In genomic region chr2:13855510-13855909, GRCm38 (mm10) we compare ENCODE assay signal across 9 mouse cellular contexts.
DNase-seq lines count a peak whose midpoint lies in the region; ATAC-seq and TF ChIP-seq lines count a peak whose summit lies in the region.
"Had no signal": no experiment of that assay in that cellular context is flagged by ENCODE, and none has a peak within 500 bp of the region (broad histone marks: within the 10 kb centered on the region; RNA-seq: fewer than 3 reads in every experiment).

No protein-coding gene starts in this region.

- no peaks in the 10 kb centered on the region for H3K9me3 ChIP-seq in intestine, postnatal 0 days (ENCODE audit: control insufficient read depth)
- H3K9me3 ChIP-seq in intestine, embryonic 15.5 days, result no peaks in the 10 kb centered on the region
- H3K9me3 ChIP-seq in heart, embryonic 10.5 days, result no peaks in the 10 kb centered on the region
- H3K9me3 ChIP-seq: liver, embryonic 13.5 days had no signal

- no peak overlapping the region for H3K9ac ChIP-seq in intestine, postnatal 0 days (ENCODE audit: low read depth, low read length)
- no peak overlapping the region for H3K9ac ChIP-seq in intestine, embryonic 15.5 days
- H3K9ac ChIP-seq: liver, embryonic 13.5 days had no signal

- no peak overlapping the region for H3K27ac ChIP-seq in intestine, postnatal 0 days (ENCODE audit: low read depth, low read length)
- no peak overlapping the region for H3K27ac ChIP-seq in intestine, embryonic 15.5 days
- H3K27ac ChIP-seq in heart, embryonic 10.5 days, result no peak overlapping the region
- H3K27ac ChIP-seq: liver, embryonic 13.5 days had no signal

- H3K4me3 ChIP-seq in intestine, postnatal 0 days (ENCODE audit: low read depth, low read length), result no peak overlapping the region
- no peak overlapping the region for H3K4me3 ChIP-seq in intestine, embryonic 15.5 days (replicated peaks)
- H3K4me3 ChIP-seq in heart, embryonic 10.5 days, result no peak overlapping the region
- H3K4me3 ChIP-seq: liver, embryonic 13.5 days had no signal

- peak; percentile 3 for DNase-seq in 3134 (ENCODE audit: extremely low read depth, insufficient read length, low spot score)
- peak; percentile 30 for DNase-seq in embryo, embryonic 10.5 days (ENCODE audit: low spot score)
- peak; percentile 58 for DNase-seq in thymus, postnatal 4 days
- no peak for DNase-seq in layer of hippocampus, adult 11-12 months (ENCODE audit: low spot score)
- DNase-seq in heart, embryonic 10.5 days (ENCODE audit: low spot score), result no peak
- DNase-seq: liver, embryonic 13.5 days had no signal

- H3K36me3 ChIP-seq in intestine, postnatal 0 days (ENCODE audit: control insufficient read depth, insufficient read depth), result no peaks in the 10 kb centered on the region
- no peaks in the 10 kb centered on the region for H3K36me3 ChIP-seq in intestine, embryonic 15.5 days
- H3K36me3 ChIP-seq in heart, embryonic 10.5 days, result no peaks in the 10 kb centered on the region
- H3K36me3 ChIP-seq: liver, embryonic 13.5 days had no signal

- no peak overlapping the region for H3K4me2 ChIP-seq in intestine, postnatal 0 days (replicated peaks; ENCODE audit: low read depth)
- no peak overlapping the region for H3K4me2 ChIP-seq in intestine, embryonic 15.5 days (replicated peaks)
- H3K4me2 ChIP-seq: liver, embryonic 13.5 days had no signal

- no peaks in the 10 kb centered on the region for H3K27me3 ChIP-seq in intestine, postnatal 0 days (replicated peaks; ENCODE audit: control insufficient read depth, insufficient read depth, low read length)
- H3K27me3 ChIP-seq in intestine, embryonic 15.5 days (replicated peaks), result no peaks in the 10 kb centered on the region
- no peaks in the 10 kb centered on the region for H3K27me3 ChIP-seq in heart, embryonic 10.5 days (ENCODE audit: insufficient read depth, poor library complexity, severe bottlenecking)
- H3K27me3 ChIP-seq: liver, embryonic 13.5 days had no signal

- no peak for ATAC-seq in intestine, postnatal 0 days
- no peak for ATAC-seq in intestine, embryonic 15.5 days
- ATAC-seq in CD4-positive, CD25-positive, alpha-beta regulatory T cell, adult 4 months, result peak; percentile 82

- 61% methylated on average over 3 of the region's 3 CpGs for WGBS in intestine, postnatal 0 days
- 64% methylated on average over 3 of the region's 3 CpGs for WGBS in intestine, embryonic 15.5 days
- 62% methylated on average over 3 of the region's 3 CpGs for WGBS in heart, embryonic 10.5 days

- peak; percentile 62 for TF ChIP-seq CTCF in intestine, postnatal 0 days (IDR thresholded peaks at IDR 0.05; ENCODE audit: low read depth)

- no peaks in the 10 kb centered on the region for H3K4me1 ChIP-seq in intestine, postnatal 0 days (replicated peaks; ENCODE audit: control insufficient read depth, insufficient read depth, low read length)
- H3K4me1 ChIP-seq in intestine, embryonic 15.5 days (replicated peaks), result no peaks in the 10 kb centered on the region
- H3K4me1 ChIP-seq in heart, embryonic 10.5 days, result no peaks in the 10 kb centered on the region
- H3K4me1 ChIP-seq: liver, embryonic 13.5 days had no signal

Comparison
In these comparisons a context has a peak if more than half of its experiments do, and no peak if none do; other contexts are left out.
1. DNase-seq: peak in 3134 (single experiment), embryo, embryonic 10.5 days (single experiment) and thymus, postnatal 4 days (single experiment); none in layer of hippocampus, adult 11-12 months (single experiment) and heart, embryonic 10.5 days (single experiment).